Mouse (Mus musculus): ENCODE results near the gene Inhbb. TPM values are rescaled to one million over a fixed set of nuclear protein-coding genes. Genes with fewer than 3 reads are reported as not detected.
A peak's percentile ranks its signal among the peaks of the same experiment; 100 is the strongest.

Gene Inhbb
- total RNA-seq, 4 experiments from 2014 or later: 3.7 to 5.1 (median 4.6) TPM

GRCm38 (mm10) chr1:119386306-119386705 is 35.7 kb downstream of the Inhbb start:
- DNase-seq (ENCODE audit: low spot score in 2 of 2): no peak

- DNase-seq (ENCODE audit: low spot score in 2 of 2): peak; percentile 58 to 66
These were observed 38.1 kb downstream of the Inhbb start for GRCm38 (mm10) chr1:119383916-119384315.

- DNase-seq (ENCODE audit: low spot score in 2 of 2): no peak
These were observed 41.4 kb downstream of the Inhbb start for GRCm38 (mm10) chr1:119380609-119381008.

GRCm38 (mm10) chr1:119375376-119375775 is 46.7 kb downstream of the Inhbb start:
- DNase-seq (ENCODE audit: low spot score in 2 of 2): no peak

GRCm38 (mm10) chr1:119367546-119367945 is 54.5 kb downstream of the Inhbb start:
- DNase-seq (ENCODE audit: low spot score in 2 of 2): no peak

- DNase-seq (ENCODE audit: low spot score in 2 of 2): no peak
These were observed 55.7 kb downstream of the Inhbb start for GRCm38 (mm10) chr1:119366315-119366714.

Other genes starting within 250 kb of the Inhbb start
- gene Ralb, start 82.5 kb upstream of the Inhbb start, total RNA-seq (2022): 10 to 100 TPM; 20.2 to 27.6 (median 24.6) TPM
- gene Tmem185b, start 103.9 kb upstream of the Inhbb start, total RNA-seq (2022): 10 to 100 TPM; 14.6 to 20.3 (median 16.5) TPM
- 1 to 10 TPM; 5.2 to 8.6 (median 6.6) TPM for gene Epb41l5, start 226.8 kb upstream of the Inhbb start, total RNA-seq (2022)